ENCODE assay signal across 8 mouse cellular contexts in genomic region chr16:35155391-35156305, GRCm38 (mm10). TPM values are rescaled to one million over a fixed set of nuclear protein-coding genes. Genes with fewer than 3 reads are reported as not detected.
DNase-seq lines count a peak whose midpoint lies in the region; TF ChIP-seq lines count a peak whose summit lies in the region.

No protein-coding gene starts in this region.

- no peak overlapping the region for H3K27ac ChIP-seq in embryonic fibroblast, embryonic 13.5 days (ENCODE audit: insufficient read depth, low read length)

- H3K4me1 ChIP-seq in embryonic fibroblast, embryonic 13.5 days (ENCODE audit: control insufficient read depth, insufficient read depth, low read length): no peaks in the 10 kb centered on the region
- H3K4me1 ChIP-seq in lung, adult 2 months (ENCODE audit: control insufficient read depth, insufficient read depth, low read length): 0 out of 2 replicates have a peak, but pooled peaks cover 4% of the 10 kb centered on the region

- H3K4me3 ChIP-seq in embryonic fibroblast, embryonic 13.5 days (ENCODE audit: insufficient read depth, low read length): peak overlapping the region; percentile 28; the same call in 1 of the 2 replicates
- H3K4me3 ChIP-seq in lung, adult 2 months (replicated peaks; ENCODE audit: extremely low read depth, low read depth, low read length): peak overlapping the region; percentile 33

- DNase-seq in urinary bladder, adult 2 months (ENCODE audit: low spot score): peak; percentile 50
- no peak for DNase-seq in urinary bladder, postnatal 10 days (ENCODE audit: low spot score)
- peak; percentile 27 for DNase-seq in heart, postnatal 25 days (ENCODE audit: low spot score)
- DNase-seq in kidney, postnatal 4 days: peak; percentile 68 to 81
- DNase-seq in lung, adult 2 months: peak; percentile 45
- DNase-seq in ovary, adult 18-20 months (ENCODE audit: low spot score): peak; percentile 17
- DNase-seq in yolk sac, embryonic 10.5 days (ENCODE audit: low spot score): peak; percentile 41

- WGBS in lung, adult 2 months: 2% methylated on average over 76 of the region's 87 CpGs

- 0 out of 2 replicates have a peak, but pooled peaks have one; percentile 10 for TF ChIP-seq CTCF in embryonic fibroblast, embryonic 13.5 days (IDR thresholded peaks at IDR 0.05; ENCODE audit: borderline replicate concordance, insufficient read depth, low read length)
- no peak for TF ChIP-seq CTCF in lung, adult 2 months (IDR thresholded peaks at IDR 0.05; ENCODE audit: insufficient read depth, low read length)

- intact Hi-C loops in heart, postnatal 25 days (cut with DNase I): loop anchor here (2.0 to 5.0 kb wide), 3 partner anchors 45 to 115 kb away; no protein-coding TSS in a partner anchor

- TF ChIP-seq POLR2A in embryonic fibroblast, embryonic 13.5 days (IDR thresholded peaks at IDR 0.05; ENCODE audit: low read depth, low read length): no peak
- TF ChIP-seq POLR2A in lung, adult 2 months (IDR thresholded peaks at IDR 0.05; ENCODE audit: borderline replicate concordance, extremely low read depth, low read depth, low read length): no peak

RNA-seq across cellular contexts. Expression of gene Adcy5, which starts 1.0 kb away (rescaled TPM):
- polyA plus RNA-seq in urinary bladder, adult 2 months (2012; rRNA removed): 57.9 and 78.1 TPM in 2 replicates
- 1.3 and 2.4 TPM in 2 replicates for polyA plus RNA-seq in embryonic fibroblast, embryonic 13.5 days (2011; ENCODE audit: insufficient read length, low read depth, missing spikeins)
- 10 to 100 TPM; 54.8 to 55.3 TPM for total RNA-seq in heart, postnatal 25 days (2021)
- polyA plus RNA-seq in lung, adult 2 months (2012; rRNA removed): 17.5 and 18.3 TPM in 2 replicates
